Mouse (Mus musculus) brain, adult 10 weeks (tissue): ENCODE data around the gene Magix. TPM values are rescaled to one million over a fixed set of nuclear protein-coding genes. Genes with fewer than 3 reads are reported as not detected.

Experiments
- polyA plus RNA-seq: library from polyadenylated mRNA; stranded (reverse); fragments of 350-450 nt; fragmentation: Illumina TruSeq; extraction: RNeasy Lipid Tissue Mini Kit (QIAGEN cat#74804); gene quantifications from one replicate; pipeline ENCODE4 v1.2.3, GENCODE M21; 2015; ENCODE audit warnings: low read depth, low replicate concordance

Gene Magix
- 0.33 TPM for polyA plus RNA-seq

DNA sequence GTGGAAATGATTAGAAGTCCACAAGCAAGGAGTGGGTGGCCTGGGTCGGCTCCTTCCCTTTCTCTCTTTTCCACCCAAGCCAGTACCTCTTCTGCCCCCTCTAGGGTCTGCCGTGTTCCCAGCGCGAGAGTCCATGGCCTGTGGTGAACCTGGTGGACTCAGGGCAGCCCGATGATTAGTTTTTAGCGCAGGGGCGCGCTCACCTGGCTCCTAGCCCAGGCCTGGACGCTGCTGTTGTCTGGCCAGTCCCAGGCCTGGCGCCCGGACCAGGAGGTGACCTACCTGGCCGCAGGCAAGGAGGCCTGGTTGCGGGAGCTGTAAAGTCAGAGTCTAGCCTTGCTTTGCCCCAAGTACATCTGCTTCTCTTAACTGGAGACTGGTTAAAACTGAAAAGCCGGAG lies at the start of gene Magix:
TSS of gene Magix (minus strand) at position 388 of the 400 bp plus-strand sequence.

DNA sequence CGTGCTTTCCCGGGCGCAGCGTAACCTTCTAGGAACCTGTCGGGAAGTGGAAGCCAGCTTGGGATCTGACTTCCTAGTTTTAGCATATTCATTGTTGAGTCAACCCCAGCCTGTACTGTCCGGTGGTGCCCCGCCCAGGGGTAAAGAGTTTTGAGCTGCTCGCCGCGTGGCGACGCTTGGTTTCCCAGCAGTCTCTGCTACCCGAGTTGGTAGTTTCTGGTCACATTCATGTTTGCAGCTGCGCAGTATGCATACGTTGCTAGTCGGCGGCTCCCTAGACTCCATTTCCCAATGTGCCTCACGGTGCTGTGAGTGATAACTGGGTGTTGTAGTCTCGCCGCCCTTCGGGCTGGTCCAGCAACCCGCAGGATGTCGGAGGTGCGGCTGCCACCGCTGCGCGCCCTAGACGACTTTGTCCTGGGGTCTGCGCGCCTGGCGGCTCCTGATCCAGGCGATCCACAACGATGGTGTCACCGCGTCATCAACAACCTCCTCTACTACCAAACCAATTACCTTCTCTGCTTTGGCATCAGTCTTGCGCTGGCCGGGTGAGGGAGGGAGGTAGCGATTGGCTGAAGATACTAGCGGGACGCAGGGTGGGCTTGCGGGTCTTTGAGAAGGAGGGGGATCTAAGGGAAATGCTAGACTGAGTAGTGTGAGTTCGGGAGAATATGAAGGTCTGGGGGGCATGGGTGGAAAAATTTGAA lies 47.3 kb upstream of the Magix start, which contains the start of gene Praf2:
TSS of gene Praf2 (plus strand) at position 225 of the 707 bp plus-strand sequence.

DNA sequence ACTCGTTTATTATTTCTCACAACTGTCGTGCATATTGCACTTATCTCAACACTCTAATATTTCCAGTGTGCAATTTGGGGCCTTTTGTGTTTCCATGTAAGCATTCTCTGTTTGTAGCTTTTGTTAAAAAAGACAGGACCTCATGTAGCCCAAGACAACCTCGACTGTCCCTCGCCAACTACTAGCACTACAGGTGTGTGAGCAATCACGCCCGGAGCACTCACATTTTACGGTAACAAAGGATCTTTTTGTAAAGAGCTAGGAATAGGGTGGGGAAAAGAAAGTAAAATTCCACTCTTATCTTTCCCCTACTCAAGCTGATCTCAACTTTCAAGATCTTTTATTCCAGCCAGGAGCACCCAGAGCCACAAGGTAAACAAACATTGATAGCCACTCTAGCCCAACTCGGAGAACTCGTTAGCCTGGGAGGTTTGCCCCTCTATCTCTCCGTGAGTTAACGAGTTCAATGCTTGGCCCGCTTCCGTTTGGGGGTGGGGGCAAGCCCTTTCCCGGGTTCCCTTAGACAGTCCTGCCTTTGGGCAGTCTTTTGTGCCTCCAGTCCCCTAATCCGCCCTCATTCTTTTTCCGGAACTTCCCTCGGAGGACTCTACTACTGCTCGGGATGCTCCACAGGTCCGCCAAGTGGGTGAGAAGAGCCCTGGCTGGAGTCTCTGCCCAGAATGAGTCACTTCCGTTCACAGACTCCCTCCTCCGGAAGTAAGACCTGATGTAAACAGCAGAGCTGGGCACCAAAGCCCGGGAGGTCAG lies 40.6 kb upstream of the Magix start, which contains the start of gene Gm45208:
TSS of gene Gm45208 (plus strand) at position 732 of the 768 bp plus-strand sequence.

DNA sequence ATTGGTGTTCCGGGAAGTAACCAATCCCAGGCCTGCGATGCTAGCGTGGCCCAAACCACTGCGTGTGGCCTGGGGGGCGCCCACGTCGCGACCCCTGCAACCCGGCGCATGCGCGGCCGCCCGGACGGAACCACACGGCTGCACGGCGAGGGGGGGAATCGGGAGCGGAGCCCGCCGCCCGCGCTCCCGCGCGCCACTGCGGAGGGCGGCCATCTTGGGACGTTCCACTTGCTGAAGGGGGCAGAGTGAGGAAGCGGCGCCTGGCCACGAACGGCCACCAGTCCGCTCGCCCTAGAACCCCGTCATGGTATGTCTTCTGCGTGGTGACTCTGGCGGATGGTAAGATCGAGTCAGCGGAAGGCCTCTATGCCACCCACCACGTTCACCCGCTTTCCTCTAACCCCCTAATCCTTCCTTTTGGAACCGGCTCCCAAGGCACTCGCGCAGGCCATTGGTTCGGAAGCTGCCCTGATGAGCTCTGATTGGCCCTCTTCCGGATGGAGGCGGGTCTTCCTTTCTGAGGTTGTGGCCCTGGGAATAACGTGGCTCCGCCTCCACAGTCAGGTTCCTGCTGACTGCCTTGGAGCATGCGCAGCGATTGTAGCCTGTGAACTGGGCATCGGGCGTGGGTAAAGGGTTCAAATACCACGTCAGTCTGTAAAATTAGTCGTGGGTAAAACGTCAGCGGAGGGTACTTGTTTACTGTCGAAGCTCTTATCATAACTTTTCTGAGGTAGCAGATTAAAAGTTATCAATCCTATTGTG lies 33.3 kb upstream of the Magix start, which contains the start of gene Wdr45:
TSS of gene Wdr45 (plus strand) at position 199 of the 765 bp plus-strand sequence.

DNA sequence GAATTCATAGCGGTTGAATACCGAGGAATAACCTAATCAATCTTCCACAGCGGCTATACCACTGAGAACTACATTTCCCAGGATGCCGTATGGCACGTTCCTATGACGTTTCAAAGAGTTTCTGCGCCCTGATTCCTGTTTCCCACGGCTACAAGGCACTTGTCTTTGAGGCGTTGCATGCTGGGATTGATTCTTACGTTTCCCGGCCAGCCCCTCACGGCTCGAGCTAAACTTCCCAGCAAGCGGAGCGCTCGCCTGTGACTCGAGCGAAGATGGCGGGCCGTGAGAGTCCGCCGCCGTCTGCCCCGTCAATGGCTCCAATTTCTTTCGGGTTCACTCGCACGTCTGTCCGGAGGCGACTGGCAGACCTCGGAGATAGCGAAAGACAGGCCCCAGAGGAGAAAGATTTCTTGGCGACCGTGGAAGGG lies 15.9 kb upstream of the Magix start, which contains the start of gene Gpkow:
TSS of gene Gpkow (plus strand) at position 178 of the 428 bp plus-strand sequence.

DNA sequence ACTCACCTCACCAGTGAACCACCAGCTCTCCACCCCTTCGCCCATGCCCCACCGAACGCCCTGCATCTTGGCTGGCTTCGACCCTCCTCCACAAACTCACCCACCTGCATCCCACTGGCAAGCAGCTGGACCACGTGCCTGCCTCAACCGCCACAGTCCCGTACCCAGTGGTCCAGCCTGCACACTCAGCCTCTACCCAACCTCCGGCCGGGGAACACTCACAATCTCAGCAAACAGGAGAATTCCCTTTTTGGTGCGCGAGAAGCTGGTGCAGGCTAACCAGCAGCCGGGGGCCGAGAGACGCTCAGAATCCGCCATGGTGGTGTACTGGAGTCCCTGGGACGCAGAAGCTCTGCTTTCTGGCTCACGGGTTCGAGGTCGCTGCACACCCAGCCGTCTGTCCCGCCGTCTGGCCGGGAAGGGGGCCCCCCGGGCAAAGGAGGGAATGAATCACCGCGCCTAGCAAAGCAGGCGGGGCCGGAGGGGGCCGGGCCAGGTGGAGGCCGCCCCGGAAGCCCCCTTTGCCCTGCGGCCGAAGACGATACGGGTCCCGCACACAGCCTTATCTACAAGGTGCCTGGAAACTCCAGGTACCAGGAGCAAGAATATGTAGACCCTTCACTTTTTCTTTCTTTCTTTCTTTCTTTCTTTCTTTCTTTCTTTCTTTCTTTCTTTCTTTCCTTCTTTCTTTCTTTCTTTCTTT lies 10.0 kb downstream of the Magix start, which contains the start of gene Plp2:
TSS of gene Plp2 (minus strand) at position 470 of the 703 bp plus-strand sequence.

DNA sequence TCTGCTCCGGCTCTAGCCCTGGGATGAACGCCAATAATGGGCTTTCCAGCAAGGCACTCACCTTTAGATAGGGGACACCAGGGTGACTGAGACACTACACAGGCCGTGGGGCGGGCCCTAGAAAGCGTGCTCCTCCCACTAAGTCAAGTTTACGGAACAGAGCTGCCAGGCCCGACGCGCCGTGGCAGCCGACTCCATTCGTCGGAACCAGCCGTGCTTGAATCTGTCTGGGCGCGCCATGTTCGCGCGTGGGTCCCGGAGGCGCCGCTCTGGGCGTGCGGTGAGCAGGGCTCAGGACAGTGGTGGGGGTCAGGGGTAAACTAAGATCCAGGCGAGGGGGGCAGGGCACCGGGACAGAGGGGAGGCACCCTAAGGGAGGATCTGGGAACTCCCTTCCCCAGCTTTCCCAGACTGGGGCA lies 23.8 kb downstream of the Magix start, which contains the start of gene Prickle3:
TSS of gene Prickle3 (plus strand) at position 40 of the 419 bp plus-strand sequence.

DNA sequence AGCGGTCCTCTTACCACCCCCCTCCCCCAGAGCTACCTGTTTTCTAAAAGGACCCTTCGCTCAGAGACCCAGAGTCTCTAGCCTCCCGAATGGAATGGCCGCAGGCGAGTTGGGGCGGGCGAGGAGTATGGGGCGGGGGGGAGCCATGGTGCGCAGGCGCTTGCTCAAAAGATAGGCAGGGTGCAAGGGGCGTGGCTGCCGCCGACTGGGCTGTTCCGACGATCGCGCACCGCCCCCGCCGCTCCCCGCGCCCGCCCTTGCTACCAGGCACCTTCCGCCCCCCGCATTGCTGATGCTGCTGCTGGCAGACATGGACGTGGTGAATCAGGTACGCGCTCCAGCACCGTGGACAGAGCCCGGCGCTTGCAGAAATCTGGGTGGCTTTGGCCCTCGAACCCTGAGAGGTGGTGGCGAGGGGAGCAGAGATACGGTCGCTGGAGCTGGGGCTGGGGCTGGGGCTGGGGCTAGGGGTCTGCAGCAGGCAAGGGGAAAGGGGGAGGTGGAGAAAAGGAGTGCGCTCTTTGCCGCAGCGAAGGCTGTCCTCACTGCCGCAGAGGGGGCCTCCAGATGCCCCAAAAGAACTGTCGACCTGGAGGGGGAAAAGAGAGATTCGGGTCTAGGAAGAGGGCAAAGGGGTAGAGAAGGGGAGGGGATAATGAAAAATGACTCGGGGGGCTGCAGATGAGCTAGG lies 42.5 kb downstream of the Magix start, which contains the start of gene Syp:
TSS of gene Syp (plus strand) at position 71 of the 691 bp plus-strand sequence.

Other genes with a start within 250 kb of the Magix start
- gene Foxp3, start 107.6 kb downstream of the Magix start, polyA plus RNA-seq: not detected
- gene Ppp1r3f, start 107.0 kb downstream of the Magix start, polyA plus RNA-seq: 17.3 TPM
- 26.3 TPM for gene Ccdc22, start 75.7 kb downstream of the Magix start, polyA plus RNA-seq
- 0.07 TPM for gene Cacna1f, start 74.2 kb downstream of the Magix start, polyA plus RNA-seq
- 1,230 TPM for gene Syp, start 42.8 kb downstream of the Magix start, polyA plus RNA-seq
- gene Prickle3, start 24.0 kb downstream of the Magix start, polyA plus RNA-seq: 2.5 TPM
- gene Plp2, start 9.9 kb downstream of the Magix start, polyA plus RNA-seq: 11.6 TPM
- gene Gpkow, start 15.9 kb upstream of the Magix start, polyA plus RNA-seq: 41.6 TPM
- gene Wdr45, start 33.1 kb upstream of the Magix start, polyA plus RNA-seq: 61.8 TPM
- not detected for gene Gm45208, start 41.0 kb upstream of the Magix start, polyA plus RNA-seq
- gene Praf2, start 47.2 kb upstream of the Magix start, polyA plus RNA-seq: 124 TPM
- gene Ccdc120, start 69.7 kb upstream of the Magix start, polyA plus RNA-seq: 6.7 TPM
- 24.9 TPM for gene Tfe3, start 81.3 kb upstream of the Magix start, polyA plus RNA-seq
- 88.6 TPM for gene Gripap1, start 108.5 kb upstream of the Magix start, polyA plus RNA-seq
- 6.4 TPM for gene Kcnd1, start 141.0 kb upstream of the Magix start, polyA plus RNA-seq
- gene Otud5, start 160.1 kb upstream of the Magix start, polyA plus RNA-seq: 71.5 TPM
- gene Pim2, start 197.0 kb upstream of the Magix start, polyA plus RNA-seq: 47.5 TPM
- gene Slc35a2, start 202.8 kb upstream of the Magix start, polyA plus RNA-seq: 30.6 TPM
- 133 TPM for gene Pqbp1, start 218.0 kb upstream of the Magix start, polyA plus RNA-seq
- gene Timm17b, start 218.1 kb upstream of the Magix start, polyA plus RNA-seq: 29.9 TPM
- not detected for gene Gm10491, start 226.6 kb upstream of the Magix start, polyA plus RNA-seq
- gene Gm10490, start 228.3 kb upstream of the Magix start, polyA plus RNA-seq: not detected
- gene Pcsk1n, start 238.6 kb upstream of the Magix start, polyA plus RNA-seq: 229 TPM
- not detected for gene Eras, start 247.4 kb upstream of the Magix start, polyA plus RNA-seq